Mouse (Mus musculus) gastrocnemius, adult 2 months (tissue): ENCODE data around the gene Fnip2. TPM values are rescaled to one million over a fixed set of nuclear protein-coding genes. Genes with fewer than 3 reads are reported as not detected.
A peak's percentile ranks its signal among the peaks of the same experiment; 100 is the strongest.

Experiments used
- DNase-seq: peaks from one replicate; pipeline ENCODE4 v3.0.0; 2022
- H3K27ac ChIP-seq: fragments of 200-600 bp; 2 replicates; pipeline ENCODE4 v1.8.1; 2022; ENCODE audit warnings: mild to moderate bottlenecking
- H3K4me3 ChIP-seq: fragments of 200-600 bp; 2 replicates; pipeline ENCODE4 v1.8.1; 2022; ENCODE audit warnings: mild to moderate bottlenecking, moderate library complexity
- CTCF ChIP-seq: fragments of 200-600 bp; IDR thresholded peaks from 2 replicates; pipeline ENCODE4 v1.8.1; 2022; ENCODE audit warnings: antibody characterized with exemption, mild to moderate bottlenecking, moderate library complexity
- intact Hi-C: fragments of 180-260 bp; cut with DNase I; formaldehyde crosslinking; loops from one replicate; pipeline ENCODE4 v1.15.1; 2025
- total RNA-seq, 2 experiments: library from RNA; stranded (reverse); gene quantifications; 2 replicates each; pipeline ENCODE4 v1.2.3; 2021

The Fnip2 gene
- total RNA-seq, 2 experiments from 2014 or later: 3.5 to 5.0 TPM

DNA sequence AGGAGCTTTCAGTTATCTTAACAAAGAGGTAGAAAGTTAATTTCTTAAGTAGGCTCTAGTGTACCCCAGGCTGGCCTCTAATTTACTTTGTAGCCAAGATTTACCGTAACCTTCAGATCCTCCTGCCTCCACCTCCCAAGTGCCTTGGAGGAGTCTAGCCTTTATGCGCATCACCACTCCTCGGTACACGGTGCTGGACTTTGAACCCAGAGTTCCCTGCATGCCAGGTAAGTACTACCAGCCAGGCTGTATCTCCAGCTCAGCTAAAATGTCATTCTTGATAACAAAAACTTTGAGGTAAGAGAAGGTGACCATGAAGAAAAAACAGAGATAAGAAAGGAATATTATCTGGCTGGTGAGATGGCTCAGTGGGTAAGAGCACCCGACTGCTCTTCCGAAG is 7.0 kb downstream of the Fnip2 start:
- TF ChIP-seq CTCF: no peak
- intact Hi-C loops: no loop called here
- Histone ChIP-seq H3K27ac (no peak overlapping the region), H3K4me3 (no peak overlapping the region)
- DNase-seq: no peak

DNA sequence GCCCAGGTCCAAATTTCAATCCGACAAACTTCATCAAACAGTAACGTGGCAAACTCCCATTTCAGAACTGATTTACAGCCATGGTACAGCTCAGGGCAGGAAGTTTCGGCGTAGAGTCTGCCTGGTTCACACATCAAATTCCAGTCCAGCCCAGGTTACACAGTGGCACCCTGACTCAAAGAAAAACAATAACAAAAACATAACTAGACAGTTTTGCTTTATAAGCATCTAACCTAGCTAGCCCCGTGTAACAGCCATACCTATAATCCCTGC is 7.9 kb downstream of the Fnip2 start:
- no peak for TF ChIP-seq CTCF
- H3K4me3 ChIP-seq: no peak overlapping the region
- no peak for DNase-seq
- peak overlapping the region; percentile 66 for H3K27ac ChIP-seq
- intact Hi-C loops: no loop called here

DNA sequence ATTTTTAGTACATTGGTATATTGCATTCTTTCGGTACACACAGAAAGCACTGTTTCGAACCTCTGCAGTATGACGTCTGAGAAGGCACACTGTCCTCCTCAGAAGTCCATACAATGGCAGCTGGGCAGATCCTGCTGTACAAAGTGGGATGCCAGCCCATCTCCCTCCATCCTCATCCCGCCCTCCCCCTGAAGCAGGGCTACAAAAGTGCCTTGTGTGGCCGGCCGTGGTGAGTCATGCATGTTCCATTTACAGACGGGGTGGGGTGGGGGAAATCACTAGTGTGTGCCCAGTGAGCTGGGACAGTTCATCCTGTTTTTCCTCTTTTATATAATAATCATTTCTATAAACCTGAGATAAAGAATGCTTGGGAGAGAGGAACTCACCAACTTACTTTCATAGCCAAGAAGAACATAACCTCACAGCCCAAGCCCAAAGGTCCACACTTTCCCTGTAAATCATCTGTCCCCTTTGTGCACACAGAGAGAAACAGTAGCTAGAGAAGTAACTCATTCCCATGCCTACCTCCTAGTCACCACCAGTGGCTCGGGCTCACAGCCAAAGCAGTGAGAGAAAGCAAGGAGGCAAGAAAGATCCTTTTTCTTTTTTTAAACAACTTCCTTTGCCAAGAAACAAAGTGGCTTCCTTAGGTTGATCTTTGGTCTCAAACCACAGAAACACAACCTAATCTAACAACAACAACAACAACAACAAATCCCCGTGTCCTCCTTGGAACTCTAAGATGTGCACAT is 8.4 kb downstream of the Fnip2 start:
- no peak for TF ChIP-seq CTCF
- Histone ChIP-seq H3K27ac (peak overlapping the region; percentile 66), H3K4me3 (peak overlapping the region; percentile 26; the same call in 1 of the 2 replicates)
- intact Hi-C loops: no loop called here
- peak; percentile 40 for DNase-seq

DNA sequence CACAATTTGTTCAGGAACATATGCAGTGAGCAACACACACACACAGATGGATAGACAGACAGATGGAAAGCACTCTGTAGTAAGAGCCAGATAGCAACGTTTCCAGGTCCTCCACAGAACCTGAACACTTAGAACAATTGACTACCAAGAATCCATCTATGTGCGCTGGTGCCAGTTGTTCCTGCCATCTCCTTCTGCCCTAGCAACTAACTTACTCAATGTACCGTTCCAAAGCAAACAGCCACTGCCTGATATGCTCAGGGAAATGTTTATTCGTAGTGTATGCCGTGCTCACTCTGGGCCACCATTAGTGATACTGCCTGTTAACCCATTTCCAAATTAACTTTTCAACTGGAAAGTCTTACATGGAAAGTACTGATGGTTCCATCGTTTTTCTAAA is 12.5 kb downstream of the Fnip2 start:
- Histone ChIP-seq H3K27ac (no peak overlapping the region), H3K4me3 (no peak overlapping the region)
- DNase-seq: no peak
- no peak for TF ChIP-seq CTCF
- intact Hi-C loops: no loop called here

DNA sequence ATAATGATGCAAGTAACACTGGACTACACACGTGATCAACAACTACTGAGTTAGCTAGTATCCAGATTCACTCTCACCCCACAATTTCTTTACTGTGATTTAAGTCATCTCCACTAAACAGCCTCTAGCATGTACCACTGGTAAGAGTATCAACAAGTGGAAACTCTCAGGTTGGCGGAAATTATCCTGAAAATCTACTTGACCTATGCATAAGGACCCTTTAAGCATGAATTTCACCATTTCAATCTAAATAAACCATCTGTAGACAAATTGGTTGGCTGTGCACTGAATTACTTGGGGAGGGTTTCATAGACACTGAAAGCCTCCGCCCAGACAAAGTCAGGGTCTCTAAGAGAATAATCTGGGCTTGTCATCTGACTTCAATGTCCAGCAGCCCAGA is 13.8 kb downstream of the Fnip2 start:
- no peak overlapping the region for H3K4me3 ChIP-seq
- no peak overlapping the region for H3K27ac ChIP-seq
- intact Hi-C loops: no loop called here
- DNase-seq: no peak
- TF ChIP-seq CTCF: no peak

DNA sequence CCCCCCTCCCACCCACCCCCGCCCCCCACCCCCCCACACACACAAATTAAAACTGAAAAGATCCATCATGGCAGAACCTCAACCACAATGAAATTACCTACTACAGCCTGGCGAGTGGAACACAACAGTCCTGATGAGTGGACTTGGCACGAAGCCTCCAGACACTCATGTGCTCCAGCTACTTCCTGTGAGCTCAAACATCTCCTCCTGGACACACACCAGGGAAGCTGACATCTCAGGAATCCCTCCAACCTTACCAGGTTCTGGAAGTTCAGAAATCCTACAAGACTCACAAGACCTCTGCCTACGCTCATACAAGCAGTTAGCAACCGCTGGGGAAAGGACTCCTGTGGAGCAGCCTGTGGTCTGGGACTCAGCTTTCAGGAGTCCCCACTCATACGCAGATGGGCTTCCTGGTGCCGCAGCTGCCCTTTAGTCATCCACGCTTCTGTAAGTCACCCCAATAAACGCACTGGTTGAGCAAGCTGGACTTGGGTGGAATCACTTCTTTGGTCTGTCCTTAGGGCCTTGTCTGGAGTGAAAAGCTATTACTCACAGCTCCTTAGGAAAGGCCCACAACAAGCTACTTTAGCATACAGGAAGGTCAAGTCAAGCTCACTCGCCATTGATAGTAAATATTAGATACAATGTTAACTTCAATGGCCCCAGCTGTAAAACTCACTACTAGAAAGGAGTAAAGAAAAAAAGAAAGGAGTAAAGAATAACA is 15.6 kb downstream of the Fnip2 start:
- no peak for TF ChIP-seq CTCF
- H3K27ac ChIP-seq: no peak overlapping the region
- H3K4me3 ChIP-seq: no peak overlapping the region
- DNase-seq: no peak
- intact Hi-C loops: no loop called here

DNA sequence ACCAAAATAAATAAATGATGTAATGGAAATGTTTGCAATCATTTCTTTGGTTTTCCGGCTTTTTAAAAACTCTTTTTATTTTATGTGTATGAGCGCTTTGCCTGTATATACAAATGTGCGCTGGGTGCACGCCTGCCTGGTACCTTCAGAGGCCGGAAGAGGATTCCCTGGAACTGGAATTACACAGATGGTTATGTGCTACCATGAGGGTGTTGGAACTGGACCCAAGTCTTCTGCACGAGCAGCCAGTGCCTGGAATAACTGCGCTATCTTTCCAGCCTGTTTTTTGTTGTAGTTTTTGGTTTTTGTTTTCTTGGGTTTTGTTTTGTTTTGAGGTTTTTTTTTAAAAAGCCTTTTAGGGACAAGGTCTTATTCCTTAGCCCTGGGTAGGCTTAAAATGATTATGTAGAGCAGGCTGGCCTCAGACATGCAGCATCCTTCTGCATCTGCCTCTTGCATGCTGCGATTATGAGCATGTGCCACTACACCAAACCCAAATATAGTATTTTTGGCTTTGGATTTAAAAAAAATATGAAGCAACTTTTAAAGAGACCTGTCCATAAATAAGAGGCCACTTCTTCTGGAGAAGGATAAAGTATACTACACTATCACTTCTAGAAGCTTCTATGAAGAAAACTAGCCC is 17.7 kb downstream of the Fnip2 start:
- H3K4me3 ChIP-seq: no peak overlapping the region
- no peak for DNase-seq
- intact Hi-C loops: no loop called here
- H3K27ac ChIP-seq: peak overlapping the region; percentile 67; the same call in 1 of the 2 replicates
- TF ChIP-seq CTCF: no peak

DNA sequence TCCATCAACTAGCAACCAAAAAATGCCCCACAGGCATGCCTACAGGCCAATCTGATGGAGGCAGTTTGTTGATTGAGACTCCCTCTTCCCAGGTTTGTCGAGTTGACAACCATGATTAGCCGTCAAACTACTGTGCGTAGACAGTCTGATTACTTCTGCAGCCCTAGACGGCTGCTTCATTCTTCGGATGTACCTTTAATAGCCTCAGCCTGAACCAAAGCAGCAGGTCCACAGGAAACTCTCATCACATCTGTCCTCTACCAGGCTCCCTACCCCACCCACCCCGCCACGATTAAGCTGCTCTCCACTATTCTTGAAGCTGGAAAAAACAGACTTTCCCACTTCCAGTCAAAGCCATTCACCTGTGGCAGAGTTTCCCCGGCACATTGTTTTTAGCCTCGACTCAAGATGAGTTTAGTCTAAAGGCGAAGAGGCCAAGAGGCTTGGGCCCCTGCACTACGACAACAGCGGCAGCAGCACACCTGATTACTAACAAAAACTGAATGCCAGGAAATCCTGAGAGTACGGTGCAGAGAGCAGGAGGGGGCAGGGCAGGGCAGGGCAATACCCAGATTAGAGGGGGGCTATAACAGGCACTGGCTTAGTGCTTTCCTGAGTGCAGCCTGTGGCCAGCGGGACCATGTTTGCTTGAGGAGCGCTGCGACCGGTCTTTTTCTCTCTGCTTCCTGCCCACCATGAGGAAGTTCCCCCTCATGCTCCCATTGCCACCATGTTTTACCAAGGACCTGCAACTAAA is 18.7 kb downstream of the Fnip2 start:
- no peak for TF ChIP-seq CTCF
- H3K4me3 ChIP-seq: no peak overlapping the region
- peak overlapping the region; percentile 67 for H3K27ac ChIP-seq
- intact Hi-C loops: no loop called here
- no peak for DNase-seq

DNA sequence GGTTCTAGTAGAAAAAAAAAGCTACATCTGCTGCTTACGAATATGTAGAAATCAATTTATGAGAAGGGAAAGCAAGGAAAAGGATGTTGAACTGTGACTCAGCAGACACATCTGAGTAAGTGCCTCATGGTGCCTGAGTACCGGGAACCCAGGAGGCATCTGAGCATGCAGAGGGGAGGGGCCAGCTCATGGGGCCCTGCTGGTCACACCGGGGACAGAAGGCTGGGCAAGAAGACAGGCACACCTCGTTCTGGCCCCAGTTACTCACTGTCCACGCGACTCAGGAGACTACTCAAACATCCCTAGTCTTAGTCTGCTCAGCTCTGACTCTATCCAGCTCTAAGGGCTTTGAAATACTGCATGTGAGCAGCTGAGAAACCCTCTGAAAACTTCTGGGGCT is 25.0 kb downstream of the Fnip2 start:
- DNase-seq: peak; percentile 36
- no peak overlapping the region for H3K4me3 ChIP-seq
- H3K27ac ChIP-seq: no peak overlapping the region; the same call in 1 of the 2 replicates
- TF ChIP-seq CTCF: 0 out of 2 replicates have a peak, but pooled peaks have one; percentile 2
- intact Hi-C loops: no loop called here

DNA sequence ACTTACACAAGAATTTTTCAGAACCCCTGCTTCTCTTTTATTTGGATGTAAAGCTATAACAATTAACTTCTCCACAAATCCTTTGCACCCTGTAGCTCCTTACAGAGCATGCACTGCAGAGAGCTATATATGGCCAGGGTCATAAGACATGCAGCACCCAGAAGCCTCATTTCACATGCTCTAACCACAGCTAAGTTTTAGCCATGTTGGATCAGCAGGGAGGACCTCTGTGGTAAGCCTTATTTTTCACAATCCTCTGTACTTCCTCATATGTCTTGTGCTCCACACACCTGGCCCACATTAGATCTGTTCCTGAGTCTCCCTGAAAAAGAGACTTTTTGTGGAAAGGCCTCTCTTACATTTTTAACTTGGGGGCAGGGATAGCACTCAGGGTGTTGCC is 27.9 kb downstream of the Fnip2 start:
- no peak overlapping the region for H3K4me3 ChIP-seq
- intact Hi-C loops: no loop called here

DNA sequence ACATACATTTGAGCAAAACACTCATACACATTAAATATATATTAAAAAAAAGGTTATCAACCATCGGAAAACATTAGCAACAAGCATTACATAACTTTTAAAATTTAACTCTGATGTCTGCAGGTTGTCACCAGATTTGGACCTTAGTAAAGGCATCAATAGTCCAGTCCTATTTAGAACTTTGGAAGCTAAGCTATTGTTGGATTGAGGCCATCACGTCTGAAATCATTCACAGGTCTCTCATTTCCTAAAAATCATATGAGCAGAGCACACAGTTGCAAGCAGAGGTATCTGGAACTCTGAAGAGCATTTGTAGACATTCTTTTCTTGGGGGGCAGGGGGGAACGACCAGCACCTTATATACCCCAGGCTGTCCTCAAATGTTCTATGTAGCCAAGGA is 28.5 kb downstream of the Fnip2 start:
- DNase-seq: no peak
- intact Hi-C loops: no loop called here
- H3K27ac ChIP-seq: no peak overlapping the region
- no peak for TF ChIP-seq CTCF
- no peak overlapping the region for H3K4me3 ChIP-seq

More for the DNA sequence above, 27.9 kb downstream of the Fnip2 start:
- H3K27ac ChIP-seq: no peak overlapping the region
- DNase-seq: no peak
- no peak for TF ChIP-seq CTCF

DNA sequence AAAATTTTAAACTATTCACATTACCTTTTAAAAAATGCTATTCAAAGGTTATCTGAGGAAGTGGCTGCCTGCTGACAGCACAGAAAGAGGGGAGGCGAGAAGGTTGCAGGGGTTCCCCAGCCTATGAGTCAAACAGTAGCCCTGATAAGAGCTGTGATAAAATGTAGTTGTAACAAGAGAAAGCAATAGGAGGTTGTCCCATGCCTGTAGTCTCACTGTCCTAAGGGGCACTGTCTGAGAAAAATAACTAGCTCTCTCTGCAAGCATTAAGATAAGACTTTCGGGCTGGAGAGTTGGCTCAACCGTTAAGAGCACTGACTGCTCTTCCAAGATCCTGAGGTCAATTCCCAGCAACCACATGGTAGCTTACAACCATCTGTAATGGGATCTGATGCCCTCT is 29.3 kb downstream of the Fnip2 start:
- intact Hi-C loops: no loop called here
- H3K4me3 ChIP-seq: no peak overlapping the region
- no peak for DNase-seq
- TF ChIP-seq CTCF: no peak
- H3K27ac ChIP-seq: no peak overlapping the region
